Mouse (Mus musculus) kidney, postnatal 36 days (tissue): ENCODE measurements around the gene Olfr295.

Source experiments
- DNase-seq, 2 experiments: peaks; one replicate each; pipeline ENCODE4 v3.0.0; 2021 to 2022; ENCODE audit warnings: mixed read lengths in 2 of 2

The Olfr295 gene

DNA sequence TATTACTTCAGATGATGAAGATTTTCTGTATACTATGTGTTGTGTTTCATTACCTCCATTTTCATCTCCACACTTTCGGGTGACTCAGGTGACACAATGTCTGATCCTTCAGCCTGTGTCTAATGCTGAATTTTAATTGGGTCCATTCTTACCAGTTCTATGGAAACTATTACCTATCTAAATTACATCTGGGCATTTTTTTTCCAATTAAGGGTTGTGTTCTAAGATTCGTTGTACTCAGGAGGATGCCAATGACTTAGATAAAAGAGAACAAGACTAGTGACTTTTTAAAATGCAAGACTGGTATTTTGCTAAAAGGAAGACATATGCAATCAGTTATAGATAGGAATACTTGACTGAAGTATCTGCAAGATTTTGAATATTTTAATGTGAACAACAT is at the start of gene Olfr295:
Gene Olfr295, plus strand, starts transcription at position 301 of the 400 bp plus-strand sequence.
- DNase-seq, result no peak

DNA sequence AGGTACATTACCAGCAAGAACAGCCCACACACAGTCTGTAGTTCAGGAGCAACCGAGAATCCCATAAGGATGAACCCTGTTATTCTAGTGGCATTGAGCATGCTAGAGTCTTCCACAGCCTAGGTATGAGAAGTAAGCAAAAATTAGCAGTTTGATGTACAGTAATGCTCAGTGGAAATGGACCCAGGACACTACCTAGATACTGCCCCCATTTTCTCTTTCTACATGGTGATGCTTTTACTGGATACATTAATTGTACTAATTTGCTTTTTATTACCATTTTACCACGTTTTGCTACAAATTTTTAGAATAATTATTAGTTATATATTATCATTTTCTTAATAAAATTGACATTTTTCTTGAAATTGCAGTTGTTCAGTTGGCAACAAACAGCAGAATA is 32.9 kb downstream of the Olfr295 start, which contains the start of gene Olfr294:
Gene Olfr294, minus strand, starts transcription at position 101 of the 400 bp plus-strand sequence.
- no peak for DNase-seq
